Mouse (Mus musculus) T-helper 1 cell (primary cell): ENCODE data around the gene Acads.

Source experiments
- in situ Hi-C: fragments of 300-600 bp; cut with MboI, MseI; formaldehyde crosslinking; loops from one replicate; pipeline ENCODE4 v1.15.1; 2025; ENCODE audit warnings: high pct_unique_total_duplicates

Acads gene

GRCm38 (mm10) chr5:115073306-115073705 is 45.8 kb downstream of the Acads start:
- in situ Hi-C loops, result loop anchor here (5.0 kb wide), 1 partner anchor 36 kb away; no protein-coding TSS in a partner anchor

GRCm38 (mm10) chr5:115072143-115072542 is 47.0 kb downstream of the Acads start:
- in situ Hi-C loops, result loop anchor here (5.0 kb wide), 1 partner anchor 35 kb away; no protein-coding TSS in a partner anchor

GRCm38 (mm10) chr5:115071096-115071901 is 47.8 kb downstream of the Acads start:
- in situ Hi-C loops, result loop anchor here (5.0 kb wide), 1 partner anchor 34 kb away; no protein-coding TSS in a partner anchor

GRCm38 (mm10) chr5:115070457-115070856 is 48.7 kb downstream of the Acads start:
- in situ Hi-C loops, result loop anchor here (5.0 kb wide), 1 partner anchor 33 kb away; no protein-coding TSS in a partner anchor

GRCm38 (mm10) chr5:115069611-115070010 is 49.5 kb downstream of the Acads start:
- in situ Hi-C loops, result loop anchor here (5.0 kb wide), 1 partner anchor 32 kb away; no protein-coding TSS in a partner anchor

GRCm38 (mm10) chr5:115068671-115069421 is 50.3 kb downstream of the Acads start:
- in situ Hi-C loops, result no loop called here

- in situ Hi-C loops, result no loop called here
These were observed 52.9 kb downstream of the Acads start for GRCm38 (mm10) chr5:115066245-115066644.

GRCm38 (mm10) chr5:115063391-115063790 is 55.8 kb downstream of the Acads start:
- in situ Hi-C loops, result no loop called here

GRCm38 (mm10) chr5:115062566-115062965 is 56.6 kb downstream of the Acads start:
- in situ Hi-C loops, result no loop called here

GRCm38 (mm10) chr5:115060977-115061376 is 58.2 kb downstream of the Acads start:
- in situ Hi-C loops, result no loop called here
